Mouse (Mus musculus) CH12.LX (cell line): ENCODE data around the gene Sik3. TPM values are rescaled to one million over a fixed set of nuclear protein-coding genes. Genes with fewer than 3 reads are reported as not detected.
A peak's percentile ranks its signal among the peaks of the same experiment; 100 is the strongest.

Experiments
- DNase-seq: peaks from one replicate; pipeline ENCODE4 v3.0.0-alpha.2; 2013; ENCODE audit errors: extremely low read depth
- H3K27ac ChIP-seq: 2 replicates; pipeline ENCODE4 v1.5.1; 2012; ENCODE audit warnings: low read depth, mild to moderate bottlenecking, control low read depth, moderate library complexity; ENCODE audit not compliant: insufficient read depth
- H3K27me3 ChIP-seq: replicated peaks from 2 replicates; pipeline ENCODE3; 2012; ENCODE audit warnings: inconsistent platforms
- H3K36me3 ChIP-seq, 2 experiments: replicated peaks in 1 of 2; 2 replicates each; pipeline versions ENCODE3 to v1.6.1; 2012; ENCODE audit warnings: inconsistent platforms in 1 of 2, low read length in 1 of 2, mild to moderate bottlenecking in 1 of 2, mixed read lengths in 1 of 2, moderate library complexity in 1 of 2; ENCODE audit not compliant: control insufficient read depth in 1 of 2, insufficient read depth in 1 of 2
- H3K4me1 ChIP-seq, 2 experiments: 2 replicates each; pipeline ENCODE4 v1.6.1; 2012; ENCODE audit warnings: inconsistent platforms in 1 of 2, moderate library complexity in 1 of 2; ENCODE audit not compliant: insufficient read depth in 2 of 2, control insufficient read depth in 1 of 2
- H3K4me2 ChIP-seq: 2 replicates; pipeline ENCODE4 v1.6.1; 2012; ENCODE audit warnings: low read depth, mild to moderate bottlenecking, control low read depth; ENCODE audit not compliant: poor library complexity, insufficient read depth, severe bottlenecking
- H3K4me3 ChIP-seq, 3 experiments: fragments of 150-350 bp in 1 of 3; sonication (generic) in 1 of 3; replicated peaks in 1 of 3; 2 replicates each; pipeline versions ENCODE3 to v1.5.1; 2011 to 2012; ENCODE audit warnings: low read depth in 2 of 3, low read length in 2 of 3, mild to moderate bottlenecking in 2 of 3, moderate library complexity in 2 of 3, control low read depth in 1 of 3, improper control_type of control experiment in 1 of 3, inconsistent platforms in 1 of 3, mixed read lengths in 1 of 3; ENCODE audit not compliant: poor library complexity in 1 of 3
- H3K79me2 ChIP-seq: replicated peaks from 2 replicates; pipeline ENCODE4 v1.6.1; 2012; ENCODE audit warnings: mild to moderate bottlenecking, moderate library complexity; ENCODE audit not compliant: control insufficient read depth, poor library complexity, insufficient read depth, severe bottlenecking; ENCODE audit errors: extremely low read depth
- H3K9ac ChIP-seq: 2 replicates; pipeline ENCODE4 v1.6.1; 2012; ENCODE audit warnings: low read depth, mild to moderate bottlenecking, control low read depth, moderate library complexity; ENCODE audit not compliant: insufficient read depth
- H3K9me3 ChIP-seq: replicated peaks from 2 replicates; pipeline ENCODE3; 2012; ENCODE audit warnings: low read length, inconsistent platforms, mixed read lengths
- BHLHE40 ChIP-seq: IDR thresholded peaks from 2 replicates; pipeline ENCODE4 v1.6.1; 2011; ENCODE audit warnings: mild to moderate bottlenecking, low read depth, low read length, improper control_type of control experiment
- CHD1 ChIP-seq: IDR thresholded peaks from 2 replicates; pipeline ENCODE4 v1.6.1; 2012; ENCODE audit warnings: low read depth, low read length, improper control_type of control experiment, inconsistent platforms
- CHD2 ChIP-seq: IDR thresholded peaks from 2 replicates; pipeline ENCODE4 v1.6.1; 2011; ENCODE audit warnings: low read length, improper control_type of control experiment
- CTCF ChIP-seq, 2 experiments: IDR thresholded peaks in 1 of 2; conservative IDR thresholded peaks in 1 of 2; 2 replicates each; pipeline ENCODE4 v1.5.1; 2011 to 2012; ENCODE audit warnings: low read depth in 2 of 2, low read length in 2 of 2, improper control_type of control experiment in 1 of 2, inconsistent platforms in 1 of 2, mild to moderate bottlenecking in 1 of 2, moderate library complexity in 1 of 2
- E2F4 ChIP-seq: IDR thresholded peaks from 2 replicates; pipeline ENCODE4 v1.6.1; 2011; ENCODE audit warnings: low read depth, low read length, improper control_type of control experiment; ENCODE audit not compliant: insufficient replicate concordance
- ELF1 ChIP-seq: IDR thresholded peaks from 2 replicates; pipeline ENCODE4 v1.6.1; 2014; ENCODE audit warnings: low read depth, mild to moderate bottlenecking, inconsistent platforms, low read length, improper control_type of control experiment
- EP300 ChIP-seq: IDR thresholded peaks from 2 replicates; pipeline ENCODE4 v1.6.1; 2011; ENCODE audit warnings: low read length, improper control_type of control experiment
- ETS1 ChIP-seq: conservative IDR thresholded peaks from 2 replicates; pipeline ENCODE4 v1.6.1; 2012; ENCODE audit warnings: low read depth, mild to moderate bottlenecking, inconsistent platforms, low read length, improper control_type of control experiment, moderate library complexity
- GABPA ChIP-seq: IDR thresholded peaks from 2 replicates; pipeline ENCODE4 v1.6.1; 2012; ENCODE audit warnings: low read depth, low read length, improper control_type of control experiment, inconsistent platforms; ENCODE audit not compliant: insufficient replicate concordance
- HCFC1 ChIP-seq: IDR thresholded peaks from 2 replicates; pipeline ENCODE4 v1.6.1; 2012; ENCODE audit warnings: low read depth, mild to moderate bottlenecking, inconsistent platforms, low read length, improper control_type of control experiment
- IRF4 ChIP-seq: IDR thresholded peaks from 2 replicates; pipeline ENCODE4 v1.6.1; 2014; ENCODE audit warnings: low read depth, mild to moderate bottlenecking, inconsistent platforms, low read length, improper control_type of control experiment
- JUN ChIP-seq: IDR thresholded peaks from 2 replicates; pipeline ENCODE4 v1.6.1; 2011; ENCODE audit warnings: low read depth, mild to moderate bottlenecking, low read length, improper control_type of control experiment, moderate library complexity; ENCODE audit not compliant: insufficient read depth
- JUND ChIP-seq: conservative IDR thresholded peaks from 2 replicates; pipeline ENCODE4 v1.6.1; 2011; ENCODE audit warnings: low read depth, low read length, improper control_type of control experiment
- KAT2A ChIP-seq: IDR thresholded peaks from 2 replicates; pipeline ENCODE4 v1.6.1; 2012; ENCODE audit warnings: low read length, improper control_type of control experiment, inconsistent platforms; ENCODE audit not compliant: insufficient replicate concordance
- MAX ChIP-seq: IDR thresholded peaks from 2 replicates; pipeline ENCODE4 v1.6.1; 2011; ENCODE audit warnings: low read length, improper control_type of control experiment
- MAZ ChIP-seq: IDR thresholded peaks from 2 replicates; pipeline ENCODE4 v1.6.1; 2012; ENCODE audit warnings: low read depth, mild to moderate bottlenecking, inconsistent platforms, low read length, improper control_type of control experiment, moderate library complexity
- MEF2A ChIP-seq: IDR thresholded peaks from 2 replicates; pipeline ENCODE4 v1.6.1; 2014; ENCODE audit warnings: low read depth, mild to moderate bottlenecking, inconsistent platforms, low read length, improper control_type of control experiment, borderline replicate concordance
- MXI1 ChIP-seq: IDR thresholded peaks from 2 replicates; pipeline ENCODE4 v1.6.1; 2011; ENCODE audit warnings: mild to moderate bottlenecking, low read depth, low read length, improper control_type of control experiment
- MYC ChIP-seq: IDR thresholded peaks from 2 replicates; pipeline ENCODE4 v1.6.1; 2011; ENCODE audit warnings: low read depth, mild to moderate bottlenecking, improper control_type of control experiment, low read length
- NELFE ChIP-seq: IDR thresholded peaks from 2 replicates; pipeline ENCODE4 v1.6.1; 2011; ENCODE audit warnings: low read depth, low read length, improper control_type of control experiment
- NRF1 ChIP-seq: IDR thresholded peaks from 2 replicates; pipeline ENCODE4 v1.6.1; 2014; ENCODE audit warnings: low read depth, mild to moderate bottlenecking, inconsistent platforms, low read length, improper control_type of control experiment, moderate library complexity
- PAX5 ChIP-seq: IDR thresholded peaks from 2 replicates; pipeline ENCODE4 v1.6.1; 2012; ENCODE audit warnings: low read length, inconsistent platforms, mixed read lengths
- POLR2A ChIP-seq: IDR thresholded peaks from 2 replicates; pipeline ENCODE4 v1.6.1; 2011; ENCODE audit warnings: low read depth, mild to moderate bottlenecking, improper control_type of control experiment, low read length
- POLR2AphosphoS2 ChIP-seq: IDR thresholded peaks from 2 replicates; pipeline ENCODE4 v1.6.1; 2011; ENCODE audit warnings: low read depth, low read length, improper control_type of control experiment
- RAD21 ChIP-seq: IDR thresholded peaks from 2 replicates; pipeline ENCODE4 v1.6.1; 2011; ENCODE audit warnings: low read depth, mild to moderate bottlenecking, low read length, improper control_type of control experiment, moderate library complexity
- RCOR1 ChIP-seq: conservative IDR thresholded peaks from 2 replicates; pipeline ENCODE4 v1.6.1; 2012; ENCODE audit warnings: low read depth, mild to moderate bottlenecking, inconsistent platforms, low read length, improper control_type of control experiment
- SIN3A ChIP-seq: IDR thresholded peaks from 2 replicates; pipeline ENCODE4 v1.6.1; 2012; ENCODE audit warnings: low read length, improper control_type of control experiment, inconsistent platforms
- SMC3 ChIP-seq: IDR thresholded peaks from 2 replicates; pipeline ENCODE4 v1.6.1; 2011; ENCODE audit warnings: low read depth, low read length, improper control_type of control experiment
- TBP ChIP-seq: conservative IDR thresholded peaks from 2 replicates; pipeline ENCODE4 v1.6.1; 2011; ENCODE audit warnings: low read depth, low read length, improper control_type of control experiment
- TCF12 ChIP-seq: IDR thresholded peaks from 2 replicates; pipeline ENCODE4 v1.6.1; 2014; ENCODE audit warnings: low read depth, mild to moderate bottlenecking, inconsistent platforms, low read length, improper control_type of control experiment
- UBTF ChIP-seq: IDR thresholded peaks from 2 replicates; pipeline ENCODE4 v1.6.1; 2012; ENCODE audit warnings: low read depth, mild to moderate bottlenecking, inconsistent platforms, low read length, improper control_type of control experiment, moderate library complexity
- USF1 ChIP-seq: IDR thresholded peaks from 2 replicates; pipeline ENCODE4 v1.6.1; 2014; ENCODE audit warnings: low read depth, mild to moderate bottlenecking, inconsistent platforms, low read length, improper control_type of control experiment
- USF2 ChIP-seq: conservative IDR thresholded peaks from 2 replicates; pipeline ENCODE4 v1.6.1; 2011; ENCODE audit warnings: low read depth, low read length, improper control_type of control experiment
- ZC3H11A ChIP-seq: IDR thresholded peaks from 2 replicates; pipeline ENCODE4 v1.6.1; 2012; ENCODE audit warnings: low read depth, mild to moderate bottlenecking, inconsistent platforms, low read length, improper control_type of control experiment
- ZKSCAN1 ChIP-seq: IDR thresholded peaks from 2 replicates; pipeline ENCODE4 v1.6.1; 2012; ENCODE audit warnings: low read depth, inconsistent platforms, low read length, improper control_type of control experiment, borderline replicate concordance
- ZMIZ1 ChIP-seq: IDR thresholded peaks from 2 replicates; pipeline ENCODE4 v1.6.1; 2012; ENCODE audit warnings: low read depth, mild to moderate bottlenecking, inconsistent platforms, low read length, improper control_type of control experiment
- ZNF384 ChIP-seq: IDR thresholded peaks from 2 replicates; pipeline ENCODE4 v1.6.1; 2012; ENCODE audit warnings: low read depth, low read length, improper control_type of control experiment, inconsistent platforms
- dilution Hi-C: fragments of 300-500 bp; cut with MboI; formaldehyde crosslinking; loops from 2 replicates; pipeline ENCODE4 v1.14.3; 2020; ENCODE audit warnings: low sequenced_read_pairs; ENCODE audit not compliant: extremely low pct_unique_long_range_greater_than_20kb, extremely low pct_ligation_motif_present
- in situ Hi-C: fragments of 300-500 bp; cut with MboI; formaldehyde crosslinking; loops from 3 replicates; pipeline ENCODE4 v1.14.3; 2019; ENCODE audit warnings: low sequenced_read_pairs, low pct_ligation_motif_present, low pct_unique_long_range_greater_than_20kb, mixed read lengths
- polyA plus RNA-seq: library from polyadenylated mRNA; unstranded; fragments of >175 nt; gene quantifications from 2 replicates; pipeline ENCODE4 v1.2.1, GENCODE M21; 2012; ENCODE audit warnings: low read depth; ENCODE audit not compliant: insufficient read length
- total RNA-seq, 2 experiments: library from RNA; depleted of rRNA; stranded (reverse); fragments of 300-350 nt in 1 of 2; fragments of >200 nt in 1 of 2; gene quantifications; 2 replicates each; pipeline ENCODE4 v1.2.3; 2012 to 2014

Sik3 gene
- 17.4 and 21.4 TPM in 2 replicates for total RNA-seq (2012; rRNA removed)
- 13.6 and 14.9 TPM in 2 replicates for total RNA-seq (2014; rRNA removed)
- polyA plus RNA-seq: 28.0 and 29.8 TPM in 2 replicates

DNA sequence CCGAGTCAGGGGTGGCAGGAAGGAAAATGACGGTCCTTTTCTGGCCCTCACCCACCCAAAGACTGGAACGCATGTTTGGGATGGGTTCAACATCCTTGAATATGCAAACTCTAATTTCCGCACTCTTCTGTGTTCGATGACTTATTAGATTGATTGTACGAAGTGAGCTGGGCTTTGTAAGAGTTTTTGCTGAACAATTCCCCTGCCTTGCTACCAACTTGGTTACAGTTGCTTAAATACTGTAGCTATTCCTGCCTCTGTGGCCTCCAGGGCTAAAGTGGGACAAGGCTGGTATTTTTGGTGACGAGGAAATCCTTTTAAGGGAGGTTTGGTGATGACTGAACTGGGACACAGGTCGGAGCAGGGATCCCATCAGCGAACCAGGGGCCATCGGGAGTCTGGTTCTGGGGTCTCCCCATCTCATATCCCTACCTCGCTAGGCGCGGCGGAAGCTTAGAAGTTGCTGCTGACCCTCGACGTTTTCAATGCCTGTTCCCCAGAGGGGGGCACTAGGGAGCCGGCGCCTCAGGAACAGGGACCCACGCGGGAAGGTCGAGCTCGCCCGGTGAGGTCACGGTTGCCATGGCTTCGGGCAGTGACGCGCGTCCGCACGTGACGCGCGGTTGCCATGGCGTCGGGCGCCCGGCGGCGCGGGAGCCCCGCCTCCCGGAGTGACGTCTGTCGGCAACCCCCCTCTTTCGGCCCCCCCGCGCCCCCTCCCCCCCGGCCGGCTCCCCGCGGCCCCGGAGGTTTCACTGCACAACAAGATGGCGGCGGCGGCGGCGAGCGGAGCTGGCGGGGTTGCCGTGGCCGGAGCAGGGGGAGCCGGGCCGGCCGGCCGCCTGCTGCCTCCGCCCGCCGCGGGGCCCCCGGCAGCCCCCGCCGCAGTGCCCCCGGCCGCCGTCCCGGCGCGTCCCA is at the start of gene Sik3, which contains the start of gene Pafah1b2:
TSS of gene Sik3 (plus strand) at position 730 of the 918 bp plus-strand sequence.
TSS of gene Pafah1b2 (minus strand) at position 600 of the 918 bp plus-strand sequence.
- in situ Hi-C loops (no loop called here), dilution Hi-C loops (no loop called here)
- peaks cover 19 to 64% of the 10 kb centered on the region in 2 experiments for H3K4me1 ChIP-seq
- H3K4me2 ChIP-seq: peak within 1 kb of the TSS; percentile 97
- peaks cover 0 to 14% of the 10 kb centered on the region in 2 experiments for H3K36me3 ChIP-seq
- H3K4me3 ChIP-seq: peak within 1 kb of the TSS; percentile 91 to 98 (median 92)
- DNase-seq: peak; percentile 90
- peak within 1 kb of the TSS; percentile 88 for H3K27ac ChIP-seq
- H3K9ac ChIP-seq: peak within 1 kb of the TSS; percentile 95
- TF ChIP-seq KAT2A (no peak), ELF1 (peak; percentile 49; the same call in 1 of the 2 replicates), SMC3 (peak; percentile 83), RCOR1 (no peak), MAX (peak; percentile 74), USF2 (peak; percentile 87), CHD2 (no peak), CHD1 (0 out of 2 replicates have a peak, but pooled peaks have one; percentile 16), SIN3A (peak; percentile 93), MAZ (peak; percentile 44; the same call in 1 of the 2 replicates), BHLHE40 (peak; percentile 98), ZNF384 (no peak), IRF4 (peak; percentile 72), MEF2A (peak; percentile 49), NRF1 (no peak), E2F4 (no peak), TCF12 (peak; percentile 55; the same call in 1 of the 2 replicates), HCFC1 (no peak; the same call in 1 of the 2 replicates), GABPA (no peak), TBP (peak; percentile 32; the same call in 1 of the 2 replicates), JUND (no peak), ZC3H11A (no peak), ZMIZ1 (no peak), RAD21 (peak; percentile 69), JUN (0 out of 2 replicates have a peak, but pooled peaks have one; percentile 4), MXI1 (peak; percentile 100), POLR2AphosphoS2 (no peak), USF1 (peak; percentile 92), EP300 (peak; percentile 42; the same call in 1 of the 2 replicates), ETS1 (peak; percentile 71), UBTF (no peak), ZKSCAN1 (no peak), POLR2A (peak; percentile 51), PAX5 (no peak), NELFE (peak; percentile 22; the same call in 1 of the 2 replicates), CTCF (conservative IDR thresholded peaks at IDR 0.05 in 1 of 2, IDR thresholded peaks at IDR 0.05 in 1 of 2; ENCODE audit: low read depth in 2 of 2, low read length in 2 of 2) (peak; percentile 6 to 77; a peak in 2 of 4 replicates), MYC (peak; percentile 59; the same call in 1 of the 2 replicates)
- no peaks in the 10 kb centered on the region for H3K9me3 ChIP-seq
- peaks cover 36% of the 10 kb centered on the region for H3K79me2 ChIP-seq
- H3K27me3 ChIP-seq: no peaks in the 10 kb centered on the region
